Mouse (Mus musculus) adrenal gland, adult 8-10 months (tissue): ENCODE results near the gene Fli1. TPM values are rescaled to one million over a fixed set of nuclear protein-coding genes. Genes with fewer than 3 reads are reported as not detected.

Source experiments
- DNase-seq: peaks from one replicate; pipeline ENCODE4 v3.0.0; 2022
- total RNA-seq, 4 experiments: library from RNA; stranded (reverse); gene quantifications; 2 replicates each; pipeline ENCODE4 v1.2.4; 2022

The Fli1 gene
- total RNA-seq, 4 experiments from 2014 or later: 12.0 to 20.5 (median 15.5) TPM

GRCm38 (mm10) chr9:32522536-32523245 lies 20.0 kb downstream of the Fli1 start:
- DNase-seq: no peak

GRCm38 (mm10) chr9:32521331-32521730 lies 21.3 kb downstream of the Fli1 start:
- no peak for DNase-seq

- DNase-seq: no peak
Observed at GRCm38 (mm10) chr9:32520821-32521220, 21.8 kb downstream of the Fli1 start.

- DNase-seq: no peak
Observed at GRCm38 (mm10) chr9:32519101-32520051, 23.3 kb downstream of the Fli1 start.

GRCm38 (mm10) chr9:32518351-32519075 lies 24.1 kb downstream of the Fli1 start:
- no peak for DNase-seq

GRCm38 (mm10) chr9:32516691-32517090 lies 26.0 kb downstream of the Fli1 start:
- DNase-seq: no peak

- no peak for DNase-seq
Observed at GRCm38 (mm10) chr9:32515894-32516686, 26.6 kb downstream of the Fli1 start.

GRCm38 (mm10) chr9:32514406-32515058 lies 28.1 kb downstream of the Fli1 start:
- no peak for DNase-seq

- DNase-seq: no peak
Observed at GRCm38 (mm10) chr9:32513471-32513870, 29.2 kb downstream of the Fli1 start.

- DNase-seq: no peak
Observed at GRCm38 (mm10) chr9:32510454-32511263, 32.0 kb downstream of the Fli1 start.

- DNase-seq: no peak
Observed at GRCm38 (mm10) chr9:32509706-32510156, 32.9 kb downstream of the Fli1 start.

- DNase-seq: no peak
Observed at GRCm38 (mm10) chr9:32508648-32509047, 34.0 kb downstream of the Fli1 start.

- no peak for DNase-seq
Observed at GRCm38 (mm10) chr9:32508118-32508517, 34.5 kb downstream of the Fli1 start.

- no peak for DNase-seq
Observed at GRCm38 (mm10) chr9:32506866-32507861, 35.5 kb downstream of the Fli1 start.

GRCm38 (mm10) chr9:32506161-32506560 lies 36.5 kb downstream of the Fli1 start:
- DNase-seq: peak; percentile 58

GRCm38 (mm10) chr9:32505460-32506075 lies 37.1 kb downstream of the Fli1 start:
- DNase-seq: no peak

GRCm38 (mm10) chr9:32503995-32504451 lies 38.6 kb downstream of the Fli1 start:
- peak; percentile 53 for DNase-seq

- DNase-seq: no peak
Observed at GRCm38 (mm10) chr9:32503423-32503822, 39.2 kb downstream of the Fli1 start.
